Mouse (Mus musculus): ENCODE results near the gene Ercc6.

DNA sequence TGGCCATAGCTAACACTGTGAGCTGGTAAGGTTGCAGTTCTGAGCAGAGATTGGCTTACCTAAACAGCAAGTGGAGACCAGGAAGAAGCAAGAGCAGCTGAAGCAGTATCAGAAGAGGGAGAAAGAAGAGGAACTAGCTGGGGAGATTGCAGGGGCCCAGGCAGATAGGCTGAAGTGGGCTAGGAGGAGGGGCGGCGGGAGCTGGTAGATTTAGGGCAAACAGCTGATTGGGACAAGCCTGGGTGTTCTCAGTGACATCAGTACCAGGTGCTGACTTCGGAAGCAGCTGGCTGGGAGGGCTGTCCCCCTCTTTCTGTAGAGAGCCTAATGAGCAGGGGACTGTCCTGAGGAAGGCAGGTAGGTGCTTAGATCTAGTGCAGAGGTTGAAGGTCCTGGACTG is 48.1 kb downstream of the Ercc6 start:
- TF ChIP-seq CTCF (conservative IDR thresholded peaks at IDR 0.05; ENCODE audit: insufficient read depth, insufficient read length, low read depth, low read length) (no peak), POLR2A (IDR thresholded peaks at IDR 0.05; ENCODE audit: low read depth, low read length) (no peak)

All from kidney, adult 2 months (tissue).